Mouse (Mus musculus) hindbrain, postnatal 0 days (tissue): ENCODE measurements at regions not wholly inside any gene's neighbourhood (a gene's known extent, or its start where the extent isn't known, plus 50 kb on each side); places are given as distances from the start of the nearest gene placed in this dataset.

Experiments
- ATAC-seq: fragments of 200-750 bp; cut with Nextera tagmentation; 2 replicates; pipeline ENCODE4 v1.8.0; 2017; ENCODE audit warnings: mild to moderate bottlenecking, moderate TSS enrichment, moderate library complexity
- DNase-seq: peaks from one replicate; pipeline ENCODE4 v3.0.0-alpha.2; 2015; ENCODE audit warnings: low spot score
- H3K27ac ChIP-seq: fragments of 300-500 bp; sonication (generic); 2 replicates; pipeline ENCODE4 v1.5.1; 2014; ENCODE audit warnings: mild to moderate bottlenecking
- H3K27me3 ChIP-seq: fragments of 300-500 bp; sonication (generic); 2 replicates; pipeline ENCODE4 v1.6.1; 2014; ENCODE audit warnings: low read length, mixed read lengths; ENCODE audit not compliant: insufficient read depth
- H3K36me3 ChIP-seq: fragments of 300-500 bp; sonication (generic); 2 replicates; pipeline ENCODE4 v1.6.1; 2014; ENCODE audit warnings: low read length, mixed read lengths; ENCODE audit not compliant: insufficient read depth
- H3K4me1 ChIP-seq: fragments of 300-500 bp; sonication (generic); 2 replicates; pipeline ENCODE4 v1.6.1; 2014; ENCODE audit warnings: antibody characterized with exemption, low read length, mixed read lengths; ENCODE audit not compliant: insufficient read depth
- H3K4me2 ChIP-seq: fragments of 300-500 bp; sonication (generic); 2 replicates; pipeline ENCODE4 v1.6.1; 2014; ENCODE audit warnings: low read depth, mild to moderate bottlenecking, low read length, moderate library complexity, mixed read lengths
- H3K4me3 ChIP-seq: fragments of 300-500 bp; sonication (generic); 2 replicates; pipeline ENCODE4 v1.5.1; 2014; ENCODE audit warnings: low read length
- H3K9ac ChIP-seq: fragments of 300-500 bp; sonication (generic); replicated peaks from 2 replicates; pipeline ENCODE4 v1.6.1; 2014; ENCODE audit warnings: mild to moderate bottlenecking, low read length, moderate library complexity, mixed read lengths
- H3K9me3 ChIP-seq: fragments of 300-500 bp; sonication (generic); 2 replicates; pipeline ENCODE4 v1.6.1; 2016; ENCODE audit warnings: low read length, mixed read lengths
- CTCF ChIP-seq: IDR thresholded peaks from 2 replicates; pipeline ENCODE4 v1.5.1; 2016; ENCODE audit warnings: antibody characterized with exemption, control low read depth, low read depth
- WGBS: fragments of 180-500 bp; shearing (Covaris S2); extraction: QIAGEN DNeasy Blood & Tissue Kit; methylation state at CpG from one replicate; pipeline ENCODE4 v1.1.7; 2014; 5-methylcytosine and 5-hydroxymethylcytosine counted together

DNA sequence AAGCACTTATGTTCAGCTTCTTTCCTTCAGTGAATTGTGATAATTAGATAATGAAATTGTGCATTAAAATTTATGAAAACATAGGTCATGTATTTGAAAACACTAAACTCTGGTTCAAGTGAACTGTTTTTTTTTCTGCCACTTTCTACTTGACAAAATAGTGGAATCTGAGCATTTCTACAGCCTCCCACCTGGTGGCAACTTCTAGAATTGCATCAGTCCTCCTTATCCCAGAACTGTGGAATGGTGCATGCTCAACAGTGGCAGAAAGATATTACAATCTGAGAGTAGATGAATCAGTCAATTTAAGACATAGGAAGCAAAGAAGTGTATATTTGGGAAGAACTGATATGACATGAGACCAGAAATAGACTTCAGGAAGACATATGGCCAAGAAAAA is 84.1 kb upstream of the Gm28269 start:
- Histone ChIP-seq H3K9ac (no peak overlapping the region), H3K4me3 (no peak overlapping the region), H3K36me3 (no peaks in the 10 kb centered on the region), H3K4me1 (no peaks in the 10 kb centered on the region), H3K4me2 (no peak overlapping the region), H3K27me3 (no peaks in the 10 kb centered on the region), H3K27ac (no peak overlapping the region), H3K9me3 (no peaks in the 10 kb centered on the region)
- peak; percentile 57 for TF ChIP-seq CTCF
- peak; percentile 41 for DNase-seq
- ATAC-seq = no peak

DNA sequence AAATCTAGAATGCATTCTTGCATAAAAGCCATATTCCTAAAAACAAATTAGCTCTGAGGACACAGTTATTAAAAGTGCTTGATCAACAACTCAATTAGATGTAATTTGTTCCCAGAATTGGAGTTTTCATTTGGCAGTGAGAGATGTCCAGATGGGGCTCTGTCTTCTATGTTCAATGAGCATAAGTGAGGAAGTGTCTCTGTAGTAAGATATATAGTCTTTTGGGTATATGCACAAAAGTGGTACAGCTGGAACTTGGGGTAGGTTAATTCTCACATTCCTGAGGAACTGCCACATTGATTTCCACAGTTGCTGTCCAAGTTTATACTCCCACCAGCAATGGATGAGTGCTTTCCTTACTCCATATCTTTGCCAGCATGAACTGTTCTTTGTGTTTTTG is 64.3 kb upstream of the Gm28269 start:
- H3K4me3 ChIP-seq = no peak overlapping the region
- DNase-seq = no peak
- no peak overlapping the region for H3K27ac ChIP-seq
- no peak overlapping the region for H3K4me2 ChIP-seq
- ATAC-seq = no peak
- H3K36me3 ChIP-seq = no peaks in the 10 kb centered on the region
- TF ChIP-seq CTCF = no peak
- H3K9me3 ChIP-seq = no peaks in the 10 kb centered on the region
- no peak overlapping the region for H3K9ac ChIP-seq
- no peaks in the 10 kb centered on the region for H3K27me3 ChIP-seq
- no peaks in the 10 kb centered on the region for H3K4me1 ChIP-seq

DNA sequence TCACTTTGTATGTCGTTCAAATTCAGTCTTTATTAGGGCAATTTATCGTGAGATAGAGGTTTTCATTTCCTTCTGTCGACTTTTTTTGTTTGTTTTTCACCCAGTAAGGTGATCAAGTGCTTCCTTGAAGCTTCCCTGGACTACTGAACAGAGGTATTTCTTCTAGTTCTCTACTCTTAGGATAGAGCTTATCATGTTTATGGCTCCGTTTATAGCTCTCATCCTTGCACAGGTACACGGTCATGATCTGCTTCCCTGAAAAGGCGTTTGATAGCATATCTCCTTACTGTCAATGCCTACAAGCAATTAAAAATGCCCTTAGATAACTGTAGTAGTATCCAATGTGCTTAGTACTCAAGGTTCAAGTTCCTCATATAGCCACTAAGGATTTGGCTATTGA is 56.9 kb upstream of the Gm28269 start:
- TF ChIP-seq CTCF = no peak
- no peak overlapping the region for H3K27ac ChIP-seq
- no peaks in the 10 kb centered on the region for H3K36me3 ChIP-seq
- no peaks in the 10 kb centered on the region for H3K9me3 ChIP-seq
- H3K4me1 ChIP-seq = no peaks in the 10 kb centered on the region
- no peak overlapping the region for H3K4me2 ChIP-seq
- H3K27me3 ChIP-seq = no peaks in the 10 kb centered on the region
- no peak overlapping the region for H3K9ac ChIP-seq
- ATAC-seq = no peak
- no peak overlapping the region for H3K4me3 ChIP-seq
- DNase-seq = no peak
- WGBS = 81% methylated on average over 6 of the region's 6 CpGs
